Mouse (Mus musculus) CH12.LX (cell line): Measurements from ENCODE around the gene Myo1d. TPM values are rescaled to one million over a fixed set of nuclear protein-coding genes. Genes with fewer than 3 reads are reported as not detected.

ENCODE experiments used
- DNase-seq: peaks from one replicate; pipeline ENCODE4 v3.0.0-alpha.2; 2013; ENCODE audit errors: extremely low read depth
- H3K27ac ChIP-seq: 2 replicates; pipeline ENCODE4 v1.5.1; 2012; ENCODE audit warnings: low read depth, mild to moderate bottlenecking, control low read depth, moderate library complexity; ENCODE audit not compliant: insufficient read depth
- H3K27me3 ChIP-seq: replicated peaks from 2 replicates; pipeline ENCODE3; 2012; ENCODE audit warnings: inconsistent platforms
- H3K36me3 ChIP-seq, 2 experiments: replicated peaks in 1 of 2; 2 replicates each; pipeline versions ENCODE3 to v1.6.1; 2012; ENCODE audit warnings: inconsistent platforms in 1 of 2, low read length in 1 of 2, mild to moderate bottlenecking in 1 of 2, mixed read lengths in 1 of 2, moderate library complexity in 1 of 2; ENCODE audit not compliant: control insufficient read depth in 1 of 2, insufficient read depth in 1 of 2
- H3K4me1 ChIP-seq, 2 experiments: 2 replicates each; pipeline ENCODE4 v1.6.1; 2012; ENCODE audit warnings: inconsistent platforms in 1 of 2, moderate library complexity in 1 of 2; ENCODE audit not compliant: insufficient read depth in 2 of 2, control insufficient read depth in 1 of 2
- H3K4me2 ChIP-seq: 2 replicates; pipeline ENCODE4 v1.6.1; 2012; ENCODE audit warnings: low read depth, mild to moderate bottlenecking, control low read depth; ENCODE audit not compliant: poor library complexity, insufficient read depth, severe bottlenecking
- H3K4me3 ChIP-seq, 3 experiments: fragments of 150-350 bp in 1 of 3; sonication (generic) in 1 of 3; replicated peaks in 1 of 3; 2 replicates each; pipeline versions ENCODE3 to v1.5.1; 2011 to 2012; ENCODE audit warnings: low read depth in 2 of 3, low read length in 2 of 3, mild to moderate bottlenecking in 2 of 3, moderate library complexity in 2 of 3, control low read depth in 1 of 3, improper control_type of control experiment in 1 of 3, inconsistent platforms in 1 of 3, mixed read lengths in 1 of 3; ENCODE audit not compliant: poor library complexity in 1 of 3
- H3K79me2 ChIP-seq: replicated peaks from 2 replicates; pipeline ENCODE4 v1.6.1; 2012; ENCODE audit warnings: mild to moderate bottlenecking, moderate library complexity; ENCODE audit not compliant: control insufficient read depth, poor library complexity, insufficient read depth, severe bottlenecking; ENCODE audit errors: extremely low read depth
- H3K9ac ChIP-seq: 2 replicates; pipeline ENCODE4 v1.6.1; 2012; ENCODE audit warnings: low read depth, mild to moderate bottlenecking, control low read depth, moderate library complexity; ENCODE audit not compliant: insufficient read depth
- H3K9me3 ChIP-seq: replicated peaks from 2 replicates; pipeline ENCODE3; 2012; ENCODE audit warnings: low read length, inconsistent platforms, mixed read lengths
- ETS1 ChIP-seq: conservative IDR thresholded peaks from 2 replicates; pipeline ENCODE4 v1.6.1; 2012; ENCODE audit warnings: low read depth, mild to moderate bottlenecking, inconsistent platforms, low read length, improper control_type of control experiment, moderate library complexity
- HCFC1 ChIP-seq: IDR thresholded peaks from 2 replicates; pipeline ENCODE4 v1.6.1; 2012; ENCODE audit warnings: low read depth, mild to moderate bottlenecking, inconsistent platforms, low read length, improper control_type of control experiment
- IRF4 ChIP-seq: IDR thresholded peaks from 2 replicates; pipeline ENCODE4 v1.6.1; 2014; ENCODE audit warnings: low read depth, mild to moderate bottlenecking, inconsistent platforms, low read length, improper control_type of control experiment
- JUN ChIP-seq: IDR thresholded peaks from 2 replicates; pipeline ENCODE4 v1.6.1; 2011; ENCODE audit warnings: low read depth, mild to moderate bottlenecking, low read length, improper control_type of control experiment, moderate library complexity; ENCODE audit not compliant: insufficient read depth
- MEF2A ChIP-seq: IDR thresholded peaks from 2 replicates; pipeline ENCODE4 v1.6.1; 2014; ENCODE audit warnings: low read depth, mild to moderate bottlenecking, inconsistent platforms, low read length, improper control_type of control experiment, borderline replicate concordance
- NRF1 ChIP-seq: IDR thresholded peaks from 2 replicates; pipeline ENCODE4 v1.6.1; 2014; ENCODE audit warnings: low read depth, mild to moderate bottlenecking, inconsistent platforms, low read length, improper control_type of control experiment, moderate library complexity
- PAX5 ChIP-seq: IDR thresholded peaks from 2 replicates; pipeline ENCODE4 v1.6.1; 2012; ENCODE audit warnings: low read length, inconsistent platforms, mixed read lengths
- POLR2AphosphoS2 ChIP-seq: IDR thresholded peaks from 2 replicates; pipeline ENCODE4 v1.6.1; 2011; ENCODE audit warnings: low read depth, low read length, improper control_type of control experiment
- RAD21 ChIP-seq: IDR thresholded peaks from 2 replicates; pipeline ENCODE4 v1.6.1; 2011; ENCODE audit warnings: low read depth, mild to moderate bottlenecking, low read length, improper control_type of control experiment, moderate library complexity
- RCOR1 ChIP-seq: conservative IDR thresholded peaks from 2 replicates; pipeline ENCODE4 v1.6.1; 2012; ENCODE audit warnings: low read depth, mild to moderate bottlenecking, inconsistent platforms, low read length, improper control_type of control experiment
- SMC3 ChIP-seq: IDR thresholded peaks from 2 replicates; pipeline ENCODE4 v1.6.1; 2011; ENCODE audit warnings: low read depth, low read length, improper control_type of control experiment
- TBP ChIP-seq: conservative IDR thresholded peaks from 2 replicates; pipeline ENCODE4 v1.6.1; 2011; ENCODE audit warnings: low read depth, low read length, improper control_type of control experiment
- TCF12 ChIP-seq: IDR thresholded peaks from 2 replicates; pipeline ENCODE4 v1.6.1; 2014; ENCODE audit warnings: low read depth, mild to moderate bottlenecking, inconsistent platforms, low read length, improper control_type of control experiment
- UBTF ChIP-seq: IDR thresholded peaks from 2 replicates; pipeline ENCODE4 v1.6.1; 2012; ENCODE audit warnings: low read depth, mild to moderate bottlenecking, inconsistent platforms, low read length, improper control_type of control experiment, moderate library complexity
- USF1 ChIP-seq: IDR thresholded peaks from 2 replicates; pipeline ENCODE4 v1.6.1; 2014; ENCODE audit warnings: low read depth, mild to moderate bottlenecking, inconsistent platforms, low read length, improper control_type of control experiment
- USF2 ChIP-seq: conservative IDR thresholded peaks from 2 replicates; pipeline ENCODE4 v1.6.1; 2011; ENCODE audit warnings: low read depth, low read length, improper control_type of control experiment
- dilution Hi-C: fragments of 300-500 bp; cut with MboI; formaldehyde crosslinking; loops from 2 replicates; pipeline ENCODE4 v1.14.3; 2020; ENCODE audit warnings: low sequenced_read_pairs; ENCODE audit not compliant: extremely low pct_unique_long_range_greater_than_20kb, extremely low pct_ligation_motif_present
- in situ Hi-C: fragments of 300-500 bp; cut with MboI; formaldehyde crosslinking; loops from 3 replicates; pipeline ENCODE4 v1.14.3; 2019; ENCODE audit warnings: low sequenced_read_pairs, low pct_ligation_motif_present, low pct_unique_long_range_greater_than_20kb, mixed read lengths
- polyA plus RNA-seq: library from polyadenylated mRNA; unstranded; fragments of >175 nt; gene quantifications from 2 replicates; pipeline ENCODE4 v1.2.1, GENCODE M21; 2012; ENCODE audit warnings: low read depth; ENCODE audit not compliant: insufficient read length
- total RNA-seq, 2 experiments: library from RNA; depleted of rRNA; stranded (reverse); fragments of 300-350 nt in 1 of 2; fragments of >200 nt in 1 of 2; gene quantifications; 2 replicates each; pipeline ENCODE4 v1.2.3; 2012 to 2014

The Myo1d gene
- total and polyA plus RNA-seq, 3 experiments: 2.2 to 5.6 (median 2.9) TPM

DNA sequence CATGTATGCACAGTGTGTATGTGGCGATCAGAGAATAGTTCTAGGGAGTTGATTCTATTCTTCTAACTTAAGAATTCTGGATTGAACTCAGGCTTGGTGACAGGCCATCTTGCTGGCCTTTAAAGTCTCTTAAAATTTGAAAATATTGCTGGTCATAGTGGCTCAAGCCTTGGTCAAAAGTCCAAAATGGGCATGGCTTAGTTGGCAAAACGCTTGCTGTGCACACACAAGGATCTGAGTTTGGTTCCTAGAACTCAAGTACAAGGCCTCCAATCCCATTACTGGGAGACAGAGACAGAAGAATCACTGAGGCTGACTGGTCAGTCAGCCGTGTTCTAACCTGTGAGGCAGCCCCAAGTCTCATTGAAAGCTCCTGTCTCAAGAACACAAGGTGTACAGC is 332.9 kb downstream of the Myo1d start:
- peaks cover 46 to 90% of the 10 kb centered on the region in 2 experiments for H3K36me3 ChIP-seq
- dilution Hi-C loops (no loop called here), in situ Hi-C loops (no loop called here)

More for the DNA sequence above, 332.9 kb downstream of the Myo1d start:
- H3K4me3 ChIP-seq: no peak overlapping the region
- no peaks in the 10 kb centered on the region for H3K4me1 ChIP-seq
- TF ChIP-seq TCF12 (no peak), USF1 (no peak), USF2 (no peak), RAD21 (no peak), IRF4 (no peak), RCOR1 (no peak), SMC3 (no peak), HCFC1 (no peak), ETS1 (no peak), UBTF (no peak), MEF2A (no peak), JUN (no peak), TBP (no peak), POLR2AphosphoS2 (no peak), PAX5 (no peak), NRF1 (no peak)
- TF ChIP-seq, all 38 proteins: peak for 0
- Histone ChIP-seq H3K27ac (no peak overlapping the region), H3K79me2 (peaks cover 52% of the 10 kb centered on the region), H3K9me3 (no peaks in the 10 kb centered on the region), H3K9ac (no peak overlapping the region), H3K4me2 (no peak overlapping the region), H3K27me3 (no peaks in the 10 kb centered on the region)
- no peak for DNase-seq

Other genes with a start within 250 kb of the Myo1d start
- 9.1 and 12.7 TPM in 2 replicates for gene Tmem98, start 30.1 kb upstream of the Myo1d start, total RNA-seq (2012; rRNA removed)
- gene Tmem98, start 30.1 kb upstream of the Myo1d start, total RNA-seq (2014; rRNA removed): 21.3 and 23.6 TPM in 2 replicates
- 15.6 and 18.4 TPM in 2 replicates for gene Tmem98, start 30.1 kb upstream of the Myo1d start, polyA plus RNA-seq
- gene Spaca3, start 78.3 kb upstream of the Myo1d start, total RNA-seq (2012; rRNA removed): not detected in 2 replicates
- not detected in 2 replicates for gene Spaca3, start 78.3 kb upstream of the Myo1d start, total RNA-seq (2014; rRNA removed)
- not detected in 2 replicates for gene Spaca3, start 78.3 kb upstream of the Myo1d start, polyA plus RNA-seq